Mouse (Mus musculus) frontal cortex, adult 2 months (tissue): Measurements from ENCODE around the gene Fbxl16. TPM values are rescaled to one million over a fixed set of nuclear protein-coding genes. Genes with fewer than 3 reads are reported as not detected.
A peak's percentile ranks its signal among the peaks of the same experiment; 100 is the strongest.

Experiments
- DNase-seq, 2 experiments: peaks; one replicate each; pipeline ENCODE4 v3.0.0; 2022; ENCODE audit warnings: low spot score in 1 of 2; ENCODE audit errors: extremely low spot score in 1 of 2
- polyA plus RNA-seq: library from polyadenylated mRNA; depleted of rRNA; stranded (reverse); fragments of >200 nt; gene quantifications from 2 replicates; pipeline ENCODE4 v1.2.3, GENCODE M21; 2012

Gene Fbxl16
- polyA plus RNA-seq, 1 experiment, result 604 TPM

- DNase-seq, result no peak
Measured at GRCm38 (mm10) chr17:25839455-25840235, 30.8 kb downstream of the Fbxl16 start.

- DNase-seq, result no peak
Measured at GRCm38 (mm10) chr17:25840519-25840918, 31.6 kb downstream of the Fbxl16 start.

- DNase-seq, result no peak
Measured at GRCm38 (mm10) chr17:25841117-25841880, 32.4 kb downstream of the Fbxl16 start, which contains the start of gene Gm20683. TSS of gene Gm20683 (minus strand) at chr17:25841763.

GRCm38 (mm10) chr17:25842509-25842908, 33.6 kb downstream of the Fbxl16 start:
- no peak for DNase-seq

GRCm38 (mm10) chr17:25843122-25843521, 34.2 kb downstream of the Fbxl16 start:
- no peak for DNase-seq

GRCm38 (mm10) chr17:25843636-25844395, 34.9 kb downstream of the Fbxl16 start:
- DNase-seq, result no peak

- DNase-seq, result peak; percentile 87 to 97
Measured at GRCm38 (mm10) chr17:25844396-25844901, 35.6 kb downstream of the Fbxl16 start, which contains the start of gene Rhot2. TSS of gene Rhot2 (minus strand) at chr17:25844851.

GRCm38 (mm10) chr17:25860229-25860628, 51.3 kb downstream of the Fbxl16 start:
- no peak for DNase-seq

- DNase-seq, result peak; percentile 86 to 95
Measured at GRCm38 (mm10) chr17:25860832-25861703, 52.2 kb downstream of the Fbxl16 start, which contains the start of gene Wdr90. TSS of gene Wdr90 (minus strand) at chr17:25861501.

GRCm38 (mm10) chr17:25861704-25862612, 53.1 kb downstream of the Fbxl16 start:
- DNase-seq, result no peak

- no peak for DNase-seq
Measured at GRCm38 (mm10) chr17:25863681-25864080, 54.8 kb downstream of the Fbxl16 start.

- DNase-seq, result no peak
Measured at GRCm38 (mm10) chr17:25864311-25864710, 55.4 kb downstream of the Fbxl16 start.

GRCm38 (mm10) chr17:25865288-25865687, 56.4 kb downstream of the Fbxl16 start:
- DNase-seq, result no peak

- no peak for DNase-seq
Measured at GRCm38 (mm10) chr17:25866172-25866571, 57.3 kb downstream of the Fbxl16 start.

- DNase-seq, result no peak
Measured at GRCm38 (mm10) chr17:25867509-25867835, 58.6 kb downstream of the Fbxl16 start.

- no peak for DNase-seq
Measured at GRCm38 (mm10) chr17:25867836-25868600, 59.1 kb downstream of the Fbxl16 start.

GRCm38 (mm10) chr17:25868601-25869191, 59.8 kb downstream of the Fbxl16 start, which contains the start of gene Mcrip2:
TSS of gene Mcrip2 (minus strand) at chr17:25868764.
- peak in 1 of 2 experiments; percentile 83 for DNase-seq
